Mouse (Mus musculus): ENCODE measurements around the gene Ppp2r3a.

GRCm38 (mm10) chr9:101102288-101102687, 149.3 kb downstream of the Ppp2r3a start:
- no peak for TF ChIP-seq CTCF (IDR thresholded peaks at IDR 0.05; ENCODE audit: low read depth)
- no peak for TF ChIP-seq EP300 (IDR thresholded peaks at IDR 0.05; ENCODE audit: low read depth)
